Mouse (Mus musculus) limb, embryonic 15.5 days (tissue): ENCODE data around the gene Ptprn. TPM values are rescaled to one million over a fixed set of nuclear protein-coding genes. Genes with fewer than 3 reads are reported as not detected.

Source experiments
- ATAC-seq: fragments of 200-750 bp; cut with Nextera tagmentation; 2 replicates; pipeline ENCODE4 v1.8.0; 2017; ENCODE audit warnings: low read depth, moderate TSS enrichment; ENCODE audit not compliant: insufficient number of reproducible peaks, low FRiP score, low TSS enrichment
- H3K27ac ChIP-seq: fragments of 300-500 bp; sonication (generic); 2 replicates; pipeline ENCODE4 v1.5.1; 2015; ENCODE audit warnings: moderate library complexity, mild to moderate bottlenecking, inconsistent platforms
- H3K27me3 ChIP-seq: fragments of 300-500 bp; sonication (generic); 2 replicates; pipeline ENCODE4 v1.6.1; 2015; ENCODE audit warnings: inconsistent platforms
- H3K36me3 ChIP-seq: fragments of 300-500 bp; sonication (generic); 2 replicates; pipeline ENCODE4 v1.6.1; 2015; ENCODE audit warnings: inconsistent platforms
- H3K4me1 ChIP-seq: fragments of 300-500 bp; sonication (generic); 2 replicates; pipeline ENCODE4 v1.6.1; 2015; ENCODE audit warnings: inconsistent platforms
- H3K4me2 ChIP-seq: fragments of 300-500 bp; sonication (generic); 2 replicates; pipeline ENCODE4 v1.6.1; 2015; ENCODE audit warnings: mild to moderate bottlenecking, inconsistent platforms
- H3K4me3 ChIP-seq: fragments of 300-500 bp; sonication (generic); 2 replicates; pipeline ENCODE4 v1.5.1; 2015; ENCODE audit warnings: mild to moderate bottlenecking, inconsistent platforms
- H3K9ac ChIP-seq: fragments of 300-500 bp; sonication (generic); 2 replicates; pipeline ENCODE4 v1.6.1; 2015; ENCODE audit warnings: inconsistent platforms
- H3K9me3 ChIP-seq: fragments of 300-500 bp; sonication (generic); 2 replicates; pipeline ENCODE4 v1.6.1; 2016; ENCODE audit warnings: inconsistent platforms
- WGBS: fragments of 180-500 bp; shearing (Covaris S2); methylation state at CpG from one replicate; pipeline ENCODE4 v1.1.7; 2015; 5-methylcytosine and 5-hydroxymethylcytosine counted together
- polyA plus RNA-seq: library from polyadenylated mRNA; unstranded; fragments of >200 nt; fragmentation: Nextera tagmentation; extraction: Ambion mirVana; gene quantifications from 2 replicates; pipeline ENCODE4 v1.2.1, GENCODE M21; 2015

The Ptprn gene
- polyA plus RNA-seq, 1 experiment from 2014 or later = 0.12 TPM

GRCm38 (mm10) chr1:75283017-75283416 is 18.7 kb upstream of the Ptprn start:
- 77% methylated on average over 5 of the region's 5 CpGs for WGBS
- no peak for ATAC-seq
- H3K4me1 ChIP-seq = no peaks in the 10 kb centered on the region

GRCm38 (mm10) chr1:75278228-75278627 is 13.9 kb upstream of the Ptprn start, which contains the start of gene Resp18:
Resp18 (minus strand) TSS chr1:75278415.
- 6% methylated on average over 13 of the region's 13 CpGs for WGBS
- Histone ChIP-seq H3K4me1 (no peaks in the 10 kb centered on the region), H3K4me2 (no peak within 1 kb of the TSS), H3K27me3 (peaks cover 20% of the 10 kb centered on the region), H3K36me3 (no peaks in the 10 kb centered on the region), H3K9ac (no peak within 1 kb of the TSS), H3K27ac (no peak within 1 kb of the TSS), H3K9me3 (no peaks in the 10 kb centered on the region), H3K4me3 (no peak within 1 kb of the TSS)
- ATAC-seq = no peak

More at GRCm38 (mm10) chr1:75283017-75283416, 18.7 kb upstream of the Ptprn start:
- Histone ChIP-seq H3K9ac (no peak overlapping the region), H3K4me2 (no peak overlapping the region), H3K9me3 (no peaks in the 10 kb centered on the region), H3K27ac (no peak overlapping the region), H3K27me3 (peaks cover 12% of the 10 kb centered on the region), H3K36me3 (no peaks in the 10 kb centered on the region), H3K4me3 (no peak overlapping the region)

GRCm38 (mm10) chr1:75277195-75278188 is 13.2 kb upstream of the Ptprn start:
- no peak for ATAC-seq
- WGBS = 6% methylated on average over 23 of the region's 23 CpGs
- no peaks in the 10 kb centered on the region for H3K4me1 ChIP-seq
- H3K27ac ChIP-seq = no peak overlapping the region
- peaks cover 20% of the 10 kb centered on the region for H3K27me3 ChIP-seq
- no peak overlapping the region for H3K4me2 ChIP-seq
- no peaks in the 10 kb centered on the region for H3K36me3 ChIP-seq
- H3K9me3 ChIP-seq = no peaks in the 10 kb centered on the region
- H3K9ac ChIP-seq = no peak overlapping the region
- H3K4me3 ChIP-seq = no peak overlapping the region

GRCm38 (mm10) chr1:75262969-75263951 is 1.0 kb downstream of the Ptprn start:
- H3K4me3 ChIP-seq = no peak overlapping the region
- WGBS = 2% methylated on average over 40 of the region's 40 CpGs
- H3K4me1 ChIP-seq = peaks cover 3% of the 10 kb centered on the region; the same call in 1 of the 2 replicates
- H3K27ac ChIP-seq = no peak overlapping the region
- H3K9ac ChIP-seq = no peak overlapping the region
- peaks cover 60% of the 10 kb centered on the region for H3K27me3 ChIP-seq
- H3K9me3 ChIP-seq = no peaks in the 10 kb centered on the region
- H3K4me2 ChIP-seq = no peak overlapping the region
- H3K36me3 ChIP-seq = no peaks in the 10 kb centered on the region
- no peak for ATAC-seq

GRCm38 (mm10) chr1:75261278-75261677 is 3.0 kb downstream of the Ptprn start:
- Histone ChIP-seq H3K4me3 (no peak overlapping the region), H3K9me3 (no peaks in the 10 kb centered on the region), H3K4me2 (no peak overlapping the region), H3K9ac (no peak overlapping the region), H3K27ac (no peak overlapping the region), H3K4me1 (peaks cover 3% of the 10 kb centered on the region; the same call in 1 of the 2 replicates), H3K27me3 (peaks cover 56% of the 10 kb centered on the region), H3K36me3 (no peaks in the 10 kb centered on the region)
- no peak for ATAC-seq

- no peak overlapping the region for H3K9ac ChIP-seq
These were observed 8.7 kb downstream of the Ptprn start for GRCm38 (mm10) chr1:75255516-75256046.

GRCm38 (mm10) chr1:75254625-75255013 is 9.7 kb downstream of the Ptprn start:
- 72% methylated on average over 8 of the region's 8 CpGs for WGBS
- no peaks in the 10 kb centered on the region for H3K36me3 ChIP-seq

More at GRCm38 (mm10) chr1:75255516-75256046, 8.7 kb downstream of the Ptprn start:
- Histone ChIP-seq H3K4me3 (no peak overlapping the region), H3K4me1 (peaks cover 7% of the 10 kb centered on the region), H3K36me3 (no peaks in the 10 kb centered on the region), H3K9me3 (no peaks in the 10 kb centered on the region), H3K27ac (no peak overlapping the region), H3K27me3 (peaks cover 17% of the 10 kb centered on the region), H3K4me2 (no peak overlapping the region)
- 65% methylated on average over 10 of the region's 10 CpGs for WGBS
- no peak for ATAC-seq

GRCm38 (mm10) chr1:75253849-75254624 is 10.3 kb downstream of the Ptprn start:
- no peak overlapping the region for H3K4me3 ChIP-seq
- no peaks in the 10 kb centered on the region for H3K9me3 ChIP-seq
- no peak overlapping the region for H3K9ac ChIP-seq
- no peak overlapping the region for H3K4me2 ChIP-seq
- peaks cover 12% of the 10 kb centered on the region; the same call in 1 of the 2 replicates for H3K27me3 ChIP-seq
- no peak overlapping the region for H3K27ac ChIP-seq
- ATAC-seq = no peak
- no peaks in the 10 kb centered on the region for H3K36me3 ChIP-seq
- 63% methylated on average over 16 of the region's 16 CpGs for WGBS
- H3K4me1 ChIP-seq = peaks cover 7% of the 10 kb centered on the region

More at GRCm38 (mm10) chr1:75254625-75255013, 9.7 kb downstream of the Ptprn start:
- H3K27me3 ChIP-seq = peaks cover 12% of the 10 kb centered on the region; the same call in 1 of the 2 replicates
- no peak for ATAC-seq
- H3K4me3 ChIP-seq = no peak overlapping the region
- no peak overlapping the region for H3K4me2 ChIP-seq
- H3K9me3 ChIP-seq = no peaks in the 10 kb centered on the region
- H3K27ac ChIP-seq = no peak overlapping the region
- peaks cover 7% of the 10 kb centered on the region for H3K4me1 ChIP-seq
- H3K9ac ChIP-seq = no peak overlapping the region

GRCm38 (mm10) chr1:75253029-75253428 is 11.3 kb downstream of the Ptprn start:
- Histone ChIP-seq H3K4me1 (peaks cover 13% of the 10 kb centered on the region), H3K27me3 (peaks cover 12% of the 10 kb centered on the region; the same call in 1 of the 2 replicates), H3K36me3 (no peaks in the 10 kb centered on the region), H3K9ac (no peak overlapping the region), H3K4me3 (no peak overlapping the region), H3K4me2 (no peak overlapping the region), H3K9me3 (no peaks in the 10 kb centered on the region), H3K27ac (no peak overlapping the region)
- 73% methylated on average over 16 of the region's 16 CpGs for WGBS
- no peak for ATAC-seq

GRCm38 (mm10) chr1:75252308-75252707 is 12.0 kb downstream of the Ptprn start:
- no peaks in the 10 kb centered on the region for H3K36me3 ChIP-seq
- no peaks in the 10 kb centered on the region for H3K9me3 ChIP-seq
- no peak overlapping the region for H3K4me3 ChIP-seq
- no peak overlapping the region for H3K9ac ChIP-seq
- H3K4me2 ChIP-seq = no peak overlapping the region
- WGBS = 75% methylated on average over 13 of the region's 13 CpGs
- no peak for ATAC-seq
- H3K27me3 ChIP-seq = peaks cover 12% of the 10 kb centered on the region; the same call in 1 of the 2 replicates
- H3K27ac ChIP-seq = no peak overlapping the region
- H3K4me1 ChIP-seq = peaks cover 20% of the 10 kb centered on the region
